15 mouse cellular contexts compared by ENCODE assay signal in genomic region chr6:87075092-87075685, GRCm38 (mm10). TPM values are rescaled to one million over a fixed set of nuclear protein-coding genes. Genes with fewer than 3 reads are reported as not detected.
DNase-seq lines count a peak whose midpoint lies in the region; ATAC-seq and TF ChIP-seq lines count a peak whose summit lies in the region.
"Had no signal": no experiment of that assay in that cellular context is flagged by ENCODE, and none has a peak within 500 bp of the region (broad histone marks: within the 10 kb centered on the region; RNA-seq: fewer than 3 reads in every experiment).

No protein-coding gene starts in this region.

- DNase-seq in heart, postnatal 0 days (ENCODE audit: low spot score) = peak; percentile 40
- DNase-seq in heart, postnatal 25 days (ENCODE audit: low spot score) = no peak
- DNase-seq in thymus, postnatal 14 days = peak; percentile 68
- no peak for DNase-seq in gastrocnemius, postnatal 10 days
- DNase-seq: adrenal gland, postnatal 14 days; cerebellum, postnatal 25 days had no signal

- WGBS in heart, postnatal 0 days = 46% methylated on average over 3 of the region's 3 CpGs
- WGBS in bone marrow, adult 2 months = 22% methylated on average over 3 of the region's 3 CpGs
- WGBS in liver, embryonic 16.5 days (ENCODE audit: insufficient replicate concordance) = 21% methylated on average over 3 of the region's 3 CpGs
- WGBS in hindbrain, embryonic 12.5 days = 78% methylated on average over 3 of the region's 3 CpGs

- intact Hi-C loops in heart, postnatal 25 days (cut with DNase I) = no loop called here

- no peak for TF ChIP-seq CTCF in heart, postnatal 0 days (IDR thresholded peaks at IDR 0.05; ENCODE audit: low read depth)
- no peak for TF ChIP-seq CTCF in bone marrow, adult 2 months (IDR thresholded peaks at IDR 0.05; ENCODE audit: control insufficient read depth, insufficient read depth, low read length)

- H3K9me3 ChIP-seq in heart, postnatal 0 days (replicated peaks; ENCODE audit: control insufficient read depth, low read length) = no peaks in the 10 kb centered on the region
- no peaks in the 10 kb centered on the region for H3K9me3 ChIP-seq in liver, embryonic 16.5 days (replicated peaks; ENCODE audit: control insufficient read depth, low read length)
- no peaks in the 10 kb centered on the region for H3K9me3 ChIP-seq in hindbrain, embryonic 12.5 days (replicated peaks)
- H3K9me3 ChIP-seq: forebrain, embryonic 13.5 days; kidney, embryonic 15.5 days; midbrain, embryonic 12.5 days had no signal

- H3K9ac ChIP-seq in heart, postnatal 0 days (replicated peaks; ENCODE audit: low read depth, low read length) = no peak overlapping the region
- H3K9ac ChIP-seq in liver, embryonic 16.5 days (ENCODE audit: low read depth, low read length) = no peak overlapping the region
- no peak overlapping the region for H3K9ac ChIP-seq in hindbrain, embryonic 12.5 days
- H3K9ac ChIP-seq: forebrain, embryonic 13.5 days; kidney, embryonic 15.5 days; midbrain, embryonic 12.5 days had no signal

- H3K27ac ChIP-seq in heart, postnatal 0 days (ENCODE audit: low read depth) = no peak overlapping the region
- H3K27ac ChIP-seq in bone marrow, adult 2 months (ENCODE audit: control insufficient read depth, insufficient read depth, low read depth, low read length, poor library complexity) = peak overlapping the region; percentile 36
- H3K27ac ChIP-seq in liver, embryonic 16.5 days (ENCODE audit: low read length) = no peak overlapping the region
- H3K27ac ChIP-seq in hindbrain, embryonic 12.5 days = no peak overlapping the region
- H3K27ac ChIP-seq: forebrain, embryonic 13.5 days; kidney, embryonic 15.5 days; midbrain, embryonic 12.5 days had no signal

- TF ChIP-seq EP300 in heart, postnatal 0 days (IDR thresholded peaks at IDR 0.05; ENCODE audit: low read depth) = no peak

- no peak overlapping the region for H3K4me3 ChIP-seq in heart, postnatal 0 days (ENCODE audit: low read depth, low read length)
- no peak overlapping the region for H3K4me3 ChIP-seq in bone marrow, adult 2 months (replicated peaks; ENCODE audit: control insufficient read depth, low read depth, low read length)
- no peak overlapping the region for H3K4me3 ChIP-seq in liver, embryonic 16.5 days (ENCODE audit: low read depth, low read length)
- H3K4me3 ChIP-seq in hindbrain, embryonic 12.5 days = no peak overlapping the region
- H3K4me3 ChIP-seq: forebrain, embryonic 13.5 days; kidney, embryonic 15.5 days; midbrain, embryonic 12.5 days had no signal

- no peaks in the 10 kb centered on the region for H3K4me1 ChIP-seq in heart, postnatal 0 days (ENCODE audit: control insufficient read depth, insufficient read depth)
- H3K4me1 ChIP-seq in bone marrow, adult 2 months (ENCODE audit: control insufficient read depth, insufficient read depth, low read length) = no peaks in the 10 kb centered on the region; the same call in 1 of the 2 replicates
- peaks cover 5% of the 10 kb centered on the region for H3K4me1 ChIP-seq in liver, embryonic 16.5 days (ENCODE audit: control insufficient read depth, low read depth, low read length)
- H3K4me1 ChIP-seq in hindbrain, embryonic 12.5 days = no peaks in the 10 kb centered on the region
- H3K4me1 ChIP-seq: forebrain, embryonic 13.5 days; kidney, embryonic 15.5 days; midbrain, embryonic 12.5 days had no signal

- H3K27me3 ChIP-seq in heart, postnatal 0 days (ENCODE audit: control insufficient read depth, insufficient read depth, low read length) = no peaks in the 10 kb centered on the region
- no peaks in the 10 kb centered on the region for H3K27me3 ChIP-seq in liver, embryonic 16.5 days (ENCODE audit: control insufficient read depth, insufficient read depth, low read depth, low read length)
- H3K27me3 ChIP-seq in hindbrain, embryonic 12.5 days = no peaks in the 10 kb centered on the region
- H3K27me3 ChIP-seq: forebrain, embryonic 13.5 days; kidney, embryonic 15.5 days; midbrain, embryonic 12.5 days had no signal

- ATAC-seq in heart, postnatal 0 days (ENCODE audit: insufficient read depth, low read depth) = peak; percentile 30; the same call in 1 of the 2 replicates
- peak; percentile 48; the same call in 1 of the 2 replicates for ATAC-seq in liver, embryonic 16.5 days (ENCODE audit: low read depth)
- ATAC-seq in hindbrain, embryonic 12.5 days (ENCODE audit: low FRiP score) = no peak
- no peak for ATAC-seq in erythroid progenitor cell, adult 5-6 weeks (replicated peaks; ENCODE audit: low FRiP score, poor library complexity, severe bottlenecking)
- ATAC-seq: forebrain, embryonic 13.5 days had no signal

- peaks cover 69% of the 10 kb centered on the region for H3K36me3 ChIP-seq in heart, postnatal 0 days (replicated peaks; ENCODE audit: control insufficient read depth, insufficient read depth, low read length)
- H3K36me3 ChIP-seq in liver, embryonic 16.5 days (ENCODE audit: control insufficient read depth, insufficient read depth) = peaks cover 12% of the 10 kb centered on the region
- H3K36me3 ChIP-seq in hindbrain, embryonic 12.5 days = peaks cover 49% of the 10 kb centered on the region

- no peak for TF ChIP-seq POLR2A in bone marrow, adult 2 months (IDR thresholded peaks at IDR 0.05; ENCODE audit: borderline replicate concordance, control insufficient read depth, low read depth, low read length)

- no peak overlapping the region for H3K4me2 ChIP-seq in heart, postnatal 0 days (ENCODE audit: low read depth, low read length)
- no peak overlapping the region for H3K4me2 ChIP-seq in liver, embryonic 16.5 days (ENCODE audit: low read depth, low read length)
- H3K4me2 ChIP-seq in hindbrain, embryonic 12.5 days (replicated peaks) = no peak overlapping the region
- H3K4me2 ChIP-seq: forebrain, embryonic 13.5 days; kidney, embryonic 15.5 days; midbrain, embryonic 12.5 days had no signal

RNA-seq across cellular contexts. Expression of gene D6Ertd527e, which starts 29.4 kb away (rescaled TPM):
- total RNA-seq in heart, postnatal 0 days (2014; rRNA removed; ENCODE audit: low replicate concordance) = not detected in 2 replicates
- polyA plus RNA-seq in heart, postnatal 0 days (2015; fragmentation: Nextera tagmentation; extraction: Ambion mirVana) = 0.08 TPM in 1 of 2 replicates, not detected in the other
- not detected for total RNA-seq in heart, postnatal 25 days (2021)
- polyA plus RNA-seq in bone marrow, adult 2 months (2011; ENCODE audit: insufficient read depth, insufficient read length, low replicate concordance, missing spikeins) = not detected in 2 replicates
- not detected in 2 replicates for polyA plus RNA-seq in liver, embryonic 16.5 days (2015; fragmentation: Nextera tagmentation; extraction: Ambion mirVana)
- 0.10 and 0.52 TPM in 2 replicates for polyA plus RNA-seq in hindbrain, embryonic 12.5 days (2016; fragmentation: Nextera tagmentation; extraction: Ambion mirVana)
- under 1 TPM in 1 of 2 experiments, not detected in 1; 0.11 TPM for total RNA-seq in gastrocnemius, postnatal 10 days (2021)
- total RNA-seq in erythroid progenitor cell, adult 5-6 weeks (2015; ENCODE audit: low replicate concordance) = not detected in 2 replicates
- not detected in 2 replicates for total RNA-seq in erythroid progenitor cell, adult 5-6 weeks (2017; ENCODE audit: low replicate concordance)
- total RNA-seq: adrenal gland, postnatal 14 days; ES-E14; left cerebral cortex, postnatal 36 days had no signal
- polyA plus RNA-seq: midbrain, embryonic 12.5 days had no signal

RNA-seq across cellular contexts. Expression of gene Gfpt1, which starts 32.5 kb away (rescaled TPM):
- 10.0 and 23.3 TPM in 2 replicates for total RNA-seq in heart, postnatal 0 days (2014; rRNA removed; ENCODE audit: low replicate concordance)
- 5.4 and 6.7 TPM in 2 replicates for polyA plus RNA-seq in heart, postnatal 0 days (2015; fragmentation: Nextera tagmentation; extraction: Ambion mirVana)
- 10 to 100 TPM; 14.8 to 17.7 TPM for total RNA-seq in heart, postnatal 25 days (2021)
- polyA plus RNA-seq in bone marrow, adult 2 months (2011; ENCODE audit: insufficient read depth, insufficient read length, low replicate concordance, missing spikeins) = 6.1 and 11.5 TPM in 2 replicates
- 6.2 and 6.7 TPM in 2 replicates for polyA plus RNA-seq in liver, embryonic 16.5 days (2015; fragmentation: Nextera tagmentation; extraction: Ambion mirVana)
- polyA plus RNA-seq in hindbrain, embryonic 12.5 days (2016; fragmentation: Nextera tagmentation; extraction: Ambion mirVana) = 25.5 and 25.7 TPM in 2 replicates
- 10 to 100 TPM; 36.1 to 44.4 TPM for total RNA-seq in gastrocnemius, postnatal 10 days (2021)
- total RNA-seq in erythroid progenitor cell, adult 5-6 weeks (2015; ENCODE audit: low replicate concordance) = 8.3 and 11.7 TPM in 2 replicates
- 4.8 and 6.3 TPM in 2 replicates for total RNA-seq in erythroid progenitor cell, adult 5-6 weeks (2017; ENCODE audit: low replicate concordance)

Comparison
In these comparisons a context has a peak if more than half of its experiments do, and no peak if none do; other contexts are left out.
1. DNase-seq: peak in heart, postnatal 0 days (single experiment) and thymus, postnatal 14 days (single experiment); none in heart, postnatal 25 days (single experiment) and gastrocnemius, postnatal 10 days (single experiment).
2. ATAC-seq: peak in heart, postnatal 0 days (single experiment) and liver, embryonic 16.5 days (single experiment); none in hindbrain, embryonic 12.5 days (single experiment) and erythroid progenitor cell, adult 5-6 weeks (single experiment).